Mouse (Mus musculus) kidney, embryonic 14.5 days (tissue): ENCODE measurements at regions not wholly inside any gene's neighbourhood (a gene's known extent, or its start where the extent isn't known, plus 50 kb on each side); places are given as distances from the start of the nearest gene placed in this dataset.

Experiments used
- ATAC-seq: fragments of 200-750 bp; cut with Nextera tagmentation; 2 replicates; pipeline ENCODE4 v1.8.0; 2017; ENCODE audit warnings: moderate number of reproducible peaks, mild to moderate bottlenecking, moderate TSS enrichment, moderate library complexity; ENCODE audit not compliant: low FRiP score, low TSS enrichment
- H3K27ac ChIP-seq: fragments of 300-500 bp; sonication (generic); 2 replicates; pipeline ENCODE4 v1.5.1; 2014; ENCODE audit warnings: low read depth, mild to moderate bottlenecking, low read length, moderate library complexity, mixed read lengths
- H3K27me3 ChIP-seq: fragments of 300-500 bp; sonication (generic); 2 replicates; pipeline ENCODE4 v1.6.1; 2014; ENCODE audit warnings: mild to moderate bottlenecking, low read length; ENCODE audit not compliant: control insufficient read depth, insufficient read depth
- H3K36me3 ChIP-seq: fragments of 300-500 bp; sonication (generic); 2 replicates; pipeline ENCODE4 v1.6.1; 2014; ENCODE audit warnings: low read length, mixed read lengths; ENCODE audit not compliant: control insufficient read depth, insufficient read depth
- H3K4me1 ChIP-seq: fragments of 300-500 bp; sonication (generic); 2 replicates; pipeline ENCODE4 v1.6.1; 2014; ENCODE audit warnings: low read length, mixed read lengths; ENCODE audit not compliant: control insufficient read depth, insufficient read depth
- H3K4me2 ChIP-seq: fragments of 300-500 bp; sonication (generic); replicated peaks from 2 replicates; pipeline ENCODE4 v1.6.1; 2014; ENCODE audit warnings: low read depth, mild to moderate bottlenecking, low read length
- H3K4me3 ChIP-seq: fragments of 300-500 bp; sonication (generic); 2 replicates; pipeline ENCODE4 v1.5.1; 2014; ENCODE audit warnings: mild to moderate bottlenecking, low read length
- H3K9ac ChIP-seq: fragments of 300-500 bp; sonication (generic); 2 replicates; pipeline ENCODE4 v1.6.1; 2014; ENCODE audit warnings: low read depth, mild to moderate bottlenecking, low read length, moderate library complexity
- H3K9me3 ChIP-seq: fragments of 300-500 bp; sonication (generic); 2 replicates; pipeline ENCODE4 v1.6.1; 2016; ENCODE audit warnings: low read length; ENCODE audit not compliant: control insufficient read depth
- WGBS: fragments of 180-500 bp; shearing (Covaris S2); extraction: QIAGEN DNeasy Blood & Tissue Kit; methylation state at CpG from one replicate; pipeline ENCODE4 v1.1.7; 2014; 5-methylcytosine and 5-hydroxymethylcytosine counted together

DNA sequence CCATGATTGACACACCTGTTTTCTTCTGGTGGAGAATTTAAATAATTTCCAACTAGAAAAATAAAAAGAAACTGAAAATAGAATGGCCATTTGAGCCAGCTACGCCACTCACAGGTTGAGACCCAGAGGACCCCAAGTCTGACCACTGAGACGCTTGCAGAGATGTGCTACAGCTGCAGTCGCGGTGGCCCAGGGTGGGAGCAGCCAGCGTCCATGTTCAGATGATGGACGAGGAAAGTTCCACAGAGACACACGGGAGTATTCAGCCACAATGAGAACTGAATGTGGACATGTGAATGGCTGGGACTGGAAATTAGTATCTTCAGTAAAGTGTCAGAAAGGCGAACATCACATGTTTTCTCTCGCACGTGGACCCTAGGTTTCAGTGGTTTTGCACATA lies 155.1 kb upstream of the Stt3b start:
- H3K9ac ChIP-seq: no peak overlapping the region
- ATAC-seq: no peak
- no peak overlapping the region for H3K4me2 ChIP-seq
- H3K4me3 ChIP-seq: no peak overlapping the region
- 0 out of 2 replicates have a peak, but pooled peaks cover 3% of the 10 kb centered on the region for H3K27me3 ChIP-seq
- no peaks in the 10 kb centered on the region for H3K4me1 ChIP-seq
- H3K27ac ChIP-seq: no peak overlapping the region
- H3K9me3 ChIP-seq: no peaks in the 10 kb centered on the region
- no peaks in the 10 kb centered on the region for H3K36me3 ChIP-seq
- WGBS: 82% methylated on average over 10 of the region's 10 CpGs

- no peaks in the 10 kb centered on the region for H3K36me3 ChIP-seq
- no peaks in the 10 kb centered on the region for H3K4me1 ChIP-seq
- no peaks in the 10 kb centered on the region for H3K9me3 ChIP-seq
- no peak for ATAC-seq
- H3K9ac ChIP-seq: no peak overlapping the region
- no peak overlapping the region for H3K27ac ChIP-seq
- 0 out of 2 replicates have a peak, but pooled peaks cover 3% of the 10 kb centered on the region for H3K27me3 ChIP-seq
- no peak overlapping the region for H3K4me3 ChIP-seq
- H3K4me2 ChIP-seq: no peak overlapping the region
- WGBS: 91% methylated on average over 2 of the region's 2 CpGs
Observed at GRCm38 (mm10) chr9:115468641-115469040, 158.4 kb upstream of the Stt3b start.

DNA sequence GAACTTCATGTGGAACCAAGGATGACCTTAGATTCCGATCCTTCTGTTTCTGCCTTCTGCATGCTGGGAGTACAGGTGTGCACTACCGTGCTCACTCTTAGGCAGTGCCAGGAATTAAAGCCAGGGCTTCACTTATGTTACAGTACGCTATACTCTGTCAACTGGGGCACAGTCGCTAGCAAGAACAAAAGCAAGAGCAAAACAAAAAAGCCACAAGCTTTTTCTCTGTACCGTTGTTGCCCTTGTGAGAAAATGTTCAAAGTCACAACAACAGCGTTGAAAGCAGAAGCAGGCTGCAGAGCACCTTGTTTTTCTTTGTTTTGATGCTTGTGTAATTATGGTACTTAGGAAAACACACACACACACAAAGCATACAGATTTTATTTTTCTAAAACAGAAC lies 161.4 kb upstream of the Stt3b start:
- Histone ChIP-seq H3K4me1 (no peaks in the 10 kb centered on the region), H3K4me3 (no peak overlapping the region), H3K9me3 (no peaks in the 10 kb centered on the region), H3K27me3 (no peaks in the 10 kb centered on the region), H3K27ac (no peak overlapping the region), H3K36me3 (no peaks in the 10 kb centered on the region), H3K9ac (no peak overlapping the region), H3K4me2 (no peak overlapping the region)
- 85% methylated on average over 6 of the region's 6 CpGs for WGBS
- ATAC-seq: no peak

DNA sequence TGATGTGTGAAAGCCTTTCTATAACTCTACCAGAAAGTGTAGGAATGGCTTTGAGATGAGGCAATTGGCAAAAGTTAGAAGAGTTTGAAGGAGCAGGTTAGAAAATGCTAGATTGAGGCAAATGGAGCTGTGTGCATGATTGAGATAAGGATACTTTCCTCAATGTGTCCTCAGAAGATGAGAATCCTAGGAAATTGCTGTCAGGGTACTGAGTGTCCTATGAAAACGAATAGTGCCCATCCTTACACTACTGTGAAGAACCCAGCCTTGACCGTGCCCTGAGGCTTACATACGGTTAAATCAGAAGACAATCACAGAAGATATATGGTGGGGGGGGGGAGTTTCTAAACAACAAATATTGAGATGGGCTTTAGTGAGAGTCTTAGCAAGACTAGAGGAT lies 162.8 kb upstream of the Stt3b start:
- 93% methylated on average over 3 of the region's 3 CpGs for WGBS
- Histone ChIP-seq H3K9ac (no peak overlapping the region), H3K4me2 (no peak overlapping the region), H3K27ac (no peak overlapping the region), H3K4me1 (no peaks in the 10 kb centered on the region), H3K4me3 (no peak overlapping the region), H3K9me3 (no peaks in the 10 kb centered on the region), H3K27me3 (no peaks in the 10 kb centered on the region), H3K36me3 (no peaks in the 10 kb centered on the region)
- no peak for ATAC-seq

DNA sequence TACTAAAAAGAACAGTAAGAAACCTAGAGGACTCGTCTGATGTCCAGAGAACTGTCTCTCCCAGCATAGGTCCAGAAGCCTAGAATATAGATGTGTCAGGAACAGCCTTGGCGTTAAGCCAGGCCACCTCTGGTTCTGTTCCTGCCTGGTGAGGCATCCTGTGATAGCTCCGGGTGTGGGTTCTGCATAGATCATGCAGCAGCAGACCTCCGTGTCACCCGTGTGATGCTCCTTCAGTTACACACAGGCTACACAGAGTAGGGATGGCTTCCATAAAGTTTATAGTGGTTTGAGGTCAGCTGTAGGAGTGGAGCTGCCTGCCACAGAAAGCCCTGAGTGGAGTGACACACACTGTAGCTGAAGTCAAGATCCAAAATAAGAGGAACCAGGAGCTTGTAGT lies 163.6 kb upstream of the Stt3b start:
- ATAC-seq: no peak
- Histone ChIP-seq H3K27ac (no peak overlapping the region), H3K9me3 (no peaks in the 10 kb centered on the region), H3K36me3 (no peaks in the 10 kb centered on the region), H3K4me2 (no peak overlapping the region), H3K4me3 (no peak overlapping the region), H3K27me3 (no peaks in the 10 kb centered on the region), H3K4me1 (no peaks in the 10 kb centered on the region), H3K9ac (no peak overlapping the region)
- WGBS: 90% methylated on average over 5 of the region's 5 CpGs

DNA sequence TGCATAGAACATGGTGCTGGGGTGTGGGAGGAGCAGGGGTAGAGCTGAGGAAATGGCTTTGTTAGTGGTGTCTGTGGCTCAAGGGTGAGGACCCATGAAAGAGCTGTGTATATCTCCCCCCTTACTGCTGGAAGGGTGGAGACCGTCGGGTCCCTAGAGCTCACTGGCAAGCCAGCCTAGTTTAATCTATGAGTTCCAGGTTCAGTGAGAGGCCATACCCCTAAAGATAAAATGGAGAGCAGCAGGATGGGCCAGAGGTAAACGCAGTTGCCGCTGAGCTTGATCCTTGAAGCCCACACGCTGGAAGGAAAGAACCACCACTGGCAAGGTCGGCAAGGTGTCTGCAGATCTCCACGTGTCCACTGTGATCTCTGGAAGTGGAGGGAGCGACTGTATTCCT lies 164.1 kb upstream of the Stt3b start:
- ATAC-seq: no peak
- no peak overlapping the region for H3K4me2 ChIP-seq
- no peaks in the 10 kb centered on the region for H3K36me3 ChIP-seq
- no peaks in the 10 kb centered on the region for H3K4me1 ChIP-seq
- no peak overlapping the region for H3K9ac ChIP-seq
- 96% methylated on average over 8 of the region's 8 CpGs for WGBS
- H3K27ac ChIP-seq: no peak overlapping the region
- H3K27me3 ChIP-seq: no peaks in the 10 kb centered on the region
- no peak overlapping the region for H3K4me3 ChIP-seq
- H3K9me3 ChIP-seq: no peaks in the 10 kb centered on the region

GRCm38 (mm10) chr9:115476205-115476604 lies 166.0 kb upstream of the Stt3b start:
- Histone ChIP-seq H3K4me3 (no peak overlapping the region), H3K9me3 (no peaks in the 10 kb centered on the region), H3K4me1 (no peaks in the 10 kb centered on the region), H3K9ac (no peak overlapping the region), H3K36me3 (no peaks in the 10 kb centered on the region), H3K27me3 (no peaks in the 10 kb centered on the region), H3K4me2 (no peak overlapping the region), H3K27ac (no peak overlapping the region)
- ATAC-seq: no peak
- WGBS: 43% methylated on average over 17 of the region's 17 CpGs

DNA sequence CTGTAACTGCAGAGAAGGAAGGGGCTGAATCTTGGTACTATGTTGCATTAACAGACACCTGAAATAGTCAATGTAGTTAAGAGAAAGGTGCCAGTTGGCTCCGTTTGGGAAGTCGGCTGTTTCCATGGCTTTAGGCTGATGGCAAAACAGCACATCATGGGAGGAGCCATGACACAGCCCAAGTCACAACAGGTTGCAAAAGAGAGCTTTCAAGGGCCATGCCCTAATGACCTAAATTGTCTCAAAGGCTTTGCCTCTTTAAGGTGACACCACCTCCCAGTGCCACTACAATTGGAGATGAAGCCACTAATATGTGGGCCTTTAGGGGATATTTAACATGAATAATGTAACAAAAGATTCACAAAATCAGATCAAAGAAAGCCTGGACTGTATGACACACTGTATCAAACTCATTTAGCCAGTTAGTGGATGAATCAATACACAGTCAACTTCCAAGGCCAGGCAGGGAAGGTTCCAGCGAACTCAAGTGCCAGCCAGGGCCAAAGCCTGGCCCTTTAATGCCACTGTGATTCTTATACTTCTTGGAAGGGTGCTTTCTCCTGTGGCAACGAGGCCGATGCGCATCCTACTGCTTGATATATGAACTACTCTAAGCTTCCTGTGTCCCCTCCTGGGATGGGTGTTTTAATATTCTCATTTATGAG lies 167.5 kb upstream of the Stt3b start:
- Histone ChIP-seq H3K27ac (no peak overlapping the region), H3K4me2 (no peak overlapping the region), H3K4me1 (no peaks in the 10 kb centered on the region), H3K36me3 (no peaks in the 10 kb centered on the region), H3K9me3 (no peaks in the 10 kb centered on the region), H3K4me3 (no peak overlapping the region), H3K27me3 (no peaks in the 10 kb centered on the region), H3K9ac (no peak overlapping the region)
- 76% methylated on average over 6 of the region's 6 CpGs for WGBS
- no peak for ATAC-seq

DNA sequence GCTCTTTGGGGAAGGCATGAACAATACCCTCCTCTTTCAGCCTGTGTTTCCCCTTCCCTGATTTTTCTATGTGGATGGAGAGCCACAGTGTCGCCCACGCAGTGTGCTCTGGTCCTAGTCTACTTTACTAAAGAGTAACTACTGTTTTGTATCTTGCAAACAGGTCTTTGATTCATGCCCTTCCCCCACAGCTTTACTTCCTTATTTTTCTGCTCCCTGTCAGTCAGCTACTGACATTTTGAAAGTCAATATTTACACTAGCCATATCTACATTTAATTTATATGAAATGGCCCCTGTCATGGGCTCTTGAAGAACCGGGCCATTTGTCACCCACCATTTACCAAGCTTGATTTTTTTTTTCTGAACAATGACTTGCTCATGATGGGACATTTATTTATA lies 168.7 kb upstream of the Stt3b start:
- 56% methylated on average over 3 of the region's 3 CpGs for WGBS
- no peak for ATAC-seq

More for the DNA sequence above, 168.7 kb upstream of the Stt3b start:
- Histone ChIP-seq H3K4me2 (no peak overlapping the region), H3K4me3 (no peak overlapping the region), H3K9me3 (no peaks in the 10 kb centered on the region), H3K9ac (no peak overlapping the region), H3K27ac (no peak overlapping the region), H3K27me3 (no peaks in the 10 kb centered on the region), H3K4me1 (no peaks in the 10 kb centered on the region), H3K36me3 (no peaks in the 10 kb centered on the region)
